Mouse (Mus musculus): Measurements from ENCODE around the gene Slc25a18. TPM values are rescaled to one million over a fixed set of nuclear protein-coding genes. Genes with fewer than 3 reads are reported as not detected.

Slc25a18 gene
- polyA plus RNA-seq, 1 experiment = 0.07 TPM

DNA sequence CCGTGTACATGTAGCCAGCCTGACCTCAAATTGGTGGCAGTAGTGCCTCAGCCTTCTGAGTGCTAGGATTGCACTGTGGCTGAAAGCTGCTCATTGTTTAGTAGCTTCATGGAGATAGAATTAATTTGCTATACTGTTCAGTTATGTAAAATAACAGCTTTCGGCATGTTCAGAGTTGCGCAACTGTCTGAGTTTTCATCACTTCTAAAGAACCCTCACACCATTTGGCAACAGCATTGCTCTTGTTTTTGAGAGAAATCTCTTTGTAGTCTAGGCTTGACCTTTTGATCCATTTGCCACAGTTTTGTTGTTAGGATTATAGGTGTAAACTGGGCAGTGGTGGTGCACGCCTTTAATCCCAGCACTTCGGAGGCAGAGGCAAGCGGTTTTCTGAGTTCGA, 66.9 kb downstream of the Slc25a18 start:
- TF ChIP-seq CEBPB (IDR thresholded peaks at IDR 0.05; ENCODE audit: insufficient read depth, poor library complexity, severe bottlenecking) (0 out of 2 replicates have a peak, but pooled peaks have one; percentile 61), SRF (IDR thresholded peaks at IDR 0.05; ENCODE audit: control insufficient read depth, insufficient read length, low read depth) (no peak)
- Histone ChIP-seq H3K4me2 (ENCODE audit: low read depth) (no peak overlapping the region), H3K36me3 (ENCODE audit: control insufficient read depth, insufficient read depth) (no peaks in the 10 kb centered on the region), H3K79me2 (ENCODE audit: control insufficient read depth, insufficient read depth) (peaks cover 87% of the 10 kb centered on the region), H3ac (ENCODE audit: control insufficient read depth, insufficient read length) (no peak overlapping the region), H3K27me3 (ENCODE audit: control insufficient read depth, insufficient read depth, insufficient read length) (no peaks in the 10 kb centered on the region), H3K4me3 (no peak overlapping the region)

DNA sequence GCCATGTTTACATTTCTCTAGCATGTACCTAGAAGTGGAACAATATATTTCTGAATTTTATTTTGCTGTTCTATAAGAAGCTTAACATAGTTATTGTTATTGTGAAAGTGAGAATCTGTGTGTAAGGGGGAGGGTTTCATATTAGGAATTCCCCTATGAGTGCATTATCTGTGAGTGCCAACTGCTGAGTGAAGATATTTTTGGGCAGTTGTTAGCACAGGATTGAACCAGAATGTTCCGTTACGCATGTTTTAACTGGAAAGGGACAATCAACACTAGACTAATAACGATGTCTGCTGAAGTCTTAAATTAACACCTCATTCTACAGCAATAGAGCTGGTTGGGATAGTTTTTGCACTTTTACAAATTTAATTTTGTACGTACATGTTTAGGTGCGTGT, 68.4 kb downstream of the Slc25a18 start:
- H3K4me2 ChIP-seq (ENCODE audit: low read depth) = no peak overlapping the region
- H3K79me2 ChIP-seq (ENCODE audit: control insufficient read depth, insufficient read depth) = peaks cover 86% of the 10 kb centered on the region

More for the DNA sequence above, 68.4 kb downstream of the Slc25a18 start:
- TF ChIP-seq MAX (IDR thresholded peaks at IDR 0.05; ENCODE audit: low read depth) = no peak
- TF ChIP-seq E2F4 (IDR thresholded peaks at IDR 0.05; ENCODE audit: insufficient read depth) = no peak
- no peak for TF ChIP-seq POLR2AphosphoS2 (IDR thresholded peaks at IDR 0.05; ENCODE audit: insufficient read length, low read depth)
- TF ChIP-seq USF1 (IDR thresholded peaks at IDR 0.05; ENCODE audit: low read depth) = no peak
- TF ChIP-seq CEBPB (IDR thresholded peaks at IDR 0.05; ENCODE audit: insufficient read depth, poor library complexity, severe bottlenecking) = no peak
- TF ChIP-seq POLR2A (IDR thresholded peaks at IDR 0.05; ENCODE audit: insufficient read length, low read depth) = no peak
- no peak for TF ChIP-seq SRF (IDR thresholded peaks at IDR 0.05; ENCODE audit: control insufficient read depth, insufficient read length, low read depth)
- no peak for TF ChIP-seq TCF3 (IDR thresholded peaks at IDR 0.05; ENCODE audit: insufficient read length, low read depth)
- no peak for TF ChIP-seq TCF12 (IDR thresholded peaks at IDR 0.05; ENCODE audit: insufficient read depth, poor library complexity, severe bottlenecking)
- no peak for TF ChIP-seq REST (IDR thresholded peaks at IDR 0.05; ENCODE audit: insufficient read depth, insufficient read length)
- TF ChIP-seq MYOG (IDR thresholded peaks at IDR 0.05; ENCODE audit: control insufficient read depth in 1 of 3, insufficient read depth in 1 of 3, insufficient read length in 2 of 3, low read depth in 2 of 3) = no peak
- TF ChIP-seq MYOD1 (IDR thresholded peaks at IDR 0.05; ENCODE audit: control insufficient read depth in 1 of 3, insufficient read length in 2 of 3, low read depth in 2 of 3) = no peak
- no peaks in the 10 kb centered on the region for H3K27me3 ChIP-seq (ENCODE audit: control insufficient read depth, insufficient read depth, insufficient read length)
- no peaks in the 10 kb centered on the region for H3K36me3 ChIP-seq (ENCODE audit: control insufficient read depth, insufficient read depth)
- no peak overlapping the region for H3ac ChIP-seq (ENCODE audit: control insufficient read depth, insufficient read length)
- no peak overlapping the region for H3K4me3 ChIP-seq

Other genes with a start within 250 kb of the Slc25a18 start
- gene Hdhd5, start 242.3 kb upstream of the Slc25a18 start, polyA plus RNA-seq (2012; fragmentation: generic; extraction: Trizol) = 13.3 TPM
- 0.12 TPM for gene Cecr2, start 107.2 kb upstream of the Slc25a18 start, polyA plus RNA-seq (2012; fragmentation: generic; extraction: Trizol)
- 206 TPM for gene Atp6v1e1, start 49.2 kb downstream of the Slc25a18 start, polyA plus RNA-seq (2012; fragmentation: generic; extraction: Trizol)
- gene Bcl2l13, start 62.6 kb downstream of the Slc25a18 start, polyA plus RNA-seq (2012; fragmentation: generic; extraction: Trizol) = 32.8 TPM
- 34.3 TPM for gene Bid, start 143.3 kb downstream of the Slc25a18 start, polyA plus RNA-seq (2012; fragmentation: generic; extraction: Trizol)